Mouse (Mus musculus): ENCODE measurements around the gene Rbmxl1. TPM values are rescaled to one million over a fixed set of nuclear protein-coding genes. Genes with fewer than 3 reads are reported as not detected.
"Not testable (repeated sequence)": the region's sequence is repeated elsewhere in the genome, so short reads cannot be mapped to it uniquely, and the experiment has no call there.

The Rbmxl1 gene
- total RNA-seq, 2 experiments from 2014 or later, result 64.7 to 66.6 TPM

- DNase-seq (ENCODE audit: low spot score in 2 of 2), result peak in 1 of 2 experiments; percentile 33
- intact Hi-C loops (cut with DNase I), result loop anchor here (10.0 kb wide), 1 partner anchor 137 kb away; no protein-coding TSS in a partner anchor
Observed at GRCm38 (mm10) chr8:78507979-78508718, 549 bp downstream of the Rbmxl1 start.

GRCm38 (mm10) chr8:78502706-78503105 lies 6.0 kb downstream of the Rbmxl1 start:
- DNase-seq (ENCODE audit: low spot score in 2 of 2), result no peak
- intact Hi-C loops (cut with DNase I), result loop anchor here (10.0 kb wide), 1 partner anchor 142 kb away; no protein-coding TSS in a partner anchor

- intact Hi-C loops (cut with DNase I), result not testable (repeated sequence)
Observed at GRCm38 (mm10) chr8:78496273-78496672, 12.4 kb downstream of the Rbmxl1 start.

GRCm38 (mm10) chr8:78493031-78493430 lies 15.7 kb downstream of the Rbmxl1 start:
- intact Hi-C loops (cut with DNase I), result no loop called here
- DNase-seq (ENCODE audit: low spot score in 2 of 2), result no peak

More at GRCm38 (mm10) chr8:78496273-78496672, 12.4 kb downstream of the Rbmxl1 start:
- DNase-seq (ENCODE audit: low spot score in 2 of 2), result not testable (repeated sequence)

GRCm38 (mm10) chr8:78489733-78490132 lies 19.0 kb downstream of the Rbmxl1 start:
- no peak for DNase-seq (ENCODE audit: low spot score in 2 of 2)
- intact Hi-C loops (cut with DNase I), result no loop called here

GRCm38 (mm10) chr8:78477051-78477829 lies 31.5 kb downstream of the Rbmxl1 start:
- peak; percentile 4 to 6 for DNase-seq (ENCODE audit: low spot score in 2 of 2)

GRCm38 (mm10) chr8:78467889-78468288 lies 40.8 kb downstream of the Rbmxl1 start:
- intact Hi-C loops (cut with DNase I), result no loop called here
- DNase-seq (ENCODE audit: low spot score in 2 of 2), result no peak

More at GRCm38 (mm10) chr8:78477051-78477829, 31.5 kb downstream of the Rbmxl1 start:
- intact Hi-C loops (cut with DNase I), result no loop called here

GRCm38 (mm10) chr8:78463941-78464340 lies 44.8 kb downstream of the Rbmxl1 start:
- DNase-seq (ENCODE audit: low spot score in 2 of 2), result no peak
- intact Hi-C loops (cut with DNase I), result no loop called here

GRCm38 (mm10) chr8:78456441-78456840 lies 52.3 kb downstream of the Rbmxl1 start:
- intact Hi-C loops (cut with DNase I), result no loop called here
- no peak for DNase-seq (ENCODE audit: low spot score in 2 of 2)

Other genes starting within 250 kb of the Rbmxl1 start
- gene Pou4f2, start 72.3 kb downstream of the Rbmxl1 start, total RNA-seq (2021), result not detected
- 10 to 100 TPM in 1 of 2 experiments, 1 to 10 TPM in 1; 5.6 to 12.0 TPM for gene Slc10a7, start 448 bp upstream of the Rbmxl1 start, total RNA-seq (2021)

All from left cerebral cortex, postnatal 14 days (tissue).